Mouse (Mus musculus) embryonic facial prominence, embryonic 15.5 days (tissue): ENCODE data around the gene Gm2696. TPM values are rescaled to one million over a fixed set of nuclear protein-coding genes. Genes with fewer than 3 reads are reported as not detected.

Experiments used
- polyA plus RNA-seq: library from polyadenylated mRNA; unstranded; fragments of >200 nt; fragmentation: Nextera tagmentation; extraction: Ambion mirVana; gene quantifications from 2 replicates; pipeline ENCODE4 v1.2.1, GENCODE M21; 2015

Gene Gm2696
- polyA plus RNA-seq, 1 experiment from 2014 or later: 2.8 TPM

Other genes with a start within 250 kb of the Gm2696 start
- gene Pttg1ip, start 233.0 kb upstream of the Gm2696 start, polyA plus RNA-seq: 135 and 136 TPM in 2 replicates
- 323 and 339 TPM in 2 replicates for gene Sumo3, start 208.6 kb upstream of the Gm2696 start, polyA plus RNA-seq
- 3.1 TPM in 1 of 2 replicates, not detected in the other for gene Gm49325, start 208.5 kb upstream of the Gm2696 start, polyA plus RNA-seq
- gene Ube2g2, start 192.4 kb upstream of the Gm2696 start, polyA plus RNA-seq: 92.2 and 102 TPM in 2 replicates
- gene Tspear, start 128.1 kb upstream of the Gm2696 start, polyA plus RNA-seq: 3.3 and 3.4 TPM in 2 replicates
- 0.60 and 0.85 TPM in 2 replicates for gene Gm19402, start 123.9 kb upstream of the Gm2696 start, polyA plus RNA-seq
- 1.0 and 1.9 TPM in 2 replicates for gene Gm9508, start 117.4 kb upstream of the Gm2696 start, polyA plus RNA-seq
- gene Gm10272, start 108.1 kb upstream of the Gm2696 start, polyA plus RNA-seq: 0.59 TPM in 1 of 2 replicates, not detected in the other
- gene Gm10024, start 103.2 kb upstream of the Gm2696 start, polyA plus RNA-seq: 2.2 and 2.8 TPM in 2 replicates
- gene Gm10142, start 98.9 kb upstream of the Gm2696 start, polyA plus RNA-seq: 0.56 and 1.5 TPM in 2 replicates
- gene Krtap12-1, start 94.1 kb upstream of the Gm2696 start, polyA plus RNA-seq: 1.1 and 1.8 TPM in 2 replicates
- 0.75 and 1.2 TPM in 2 replicates for gene Gm10100, start 88.2 kb upstream of the Gm2696 start, polyA plus RNA-seq
- gene Gm18596, start 72.0 kb upstream of the Gm2696 start, polyA plus RNA-seq: 1.5 and 1.7 TPM in 2 replicates
- 1.5 and 1.9 TPM in 2 replicates for gene Gm9736, start 63.3 kb upstream of the Gm2696 start, polyA plus RNA-seq
- 0.41 and 0.77 TPM in 2 replicates for gene Gm3233, start 55.0 kb upstream of the Gm2696 start, polyA plus RNA-seq
- gene Gm3238, start 43.4 kb upstream of the Gm2696 start, polyA plus RNA-seq: 0.92 TPM in 1 of 2 replicates, not detected in the other
- gene Gm7138, start 37.7 kb upstream of the Gm2696 start, polyA plus RNA-seq: 1.3 and 1.7 TPM in 2 replicates
- gene Gm3250, start 32.1 kb upstream of the Gm2696 start, polyA plus RNA-seq: not detected in 2 replicates
- gene Gm7137, start 26.5 kb upstream of the Gm2696 start, polyA plus RNA-seq: 0.54 TPM in 1 of 2 replicates, not detected in the other
- gene Gm9639, start 19.6 kb upstream of the Gm2696 start, polyA plus RNA-seq: 0.91 and 1.0 TPM in 2 replicates
- gene Gm19668, start 15.5 kb upstream of the Gm2696 start, polyA plus RNA-seq: 0.24 and 0.55 TPM in 2 replicates
- gene Gm9507, start 2.8 kb upstream of the Gm2696 start, polyA plus RNA-seq: 2.0 and 2.1 TPM in 2 replicates
- 2.6 and 5.3 TPM in 2 replicates for gene Krtap10-4, start 12.4 kb downstream of the Gm2696 start, polyA plus RNA-seq
- gene Krtap10-10, start 21.3 kb downstream of the Gm2696 start, polyA plus RNA-seq: 2.9 and 3.8 TPM in 2 replicates
- gene Gm36176, start 32.1 kb downstream of the Gm2696 start, polyA plus RNA-seq: 0.73 and 0.88 TPM in 2 replicates
- 3.0 and 3.4 TPM in 2 replicates for gene Gm10318, start 38.2 kb downstream of the Gm2696 start, polyA plus RNA-seq
- 2.4 and 3.3 TPM in 2 replicates for gene Gm3285, start 47.3 kb downstream of the Gm2696 start, polyA plus RNA-seq
- gene Lrrc3, start 87.9 kb downstream of the Gm2696 start, polyA plus RNA-seq: 4.3 and 5.0 TPM in 2 replicates
- 0.60 and 0.79 TPM in 2 replicates for gene Trpm2, start 155.9 kb downstream of the Gm2696 start, polyA plus RNA-seq
- 31.0 and 32.7 TPM in 2 replicates for gene 1810043G02Rik, start 163.8 kb downstream of the Gm2696 start, polyA plus RNA-seq
- gene Pfkl, start 195.4 kb downstream of the Gm2696 start, polyA plus RNA-seq: 129 and 148 TPM in 2 replicates
- gene Dnmt3l, start 227.3 kb downstream of the Gm2696 start, polyA plus RNA-seq: 0.39 and 0.65 TPM in 2 replicates
- gene Aire, start 228.9 kb downstream of the Gm2696 start, polyA plus RNA-seq: 0.30 and 0.31 TPM in 2 replicates